Mouse (Mus musculus) G1E (cell line): Measurements from ENCODE around the gene Asb7. TPM values are rescaled to one million over a fixed set of nuclear protein-coding genes. Genes with fewer than 3 reads are reported as not detected.

Experiments used
- ATAC-seq: 2 replicates; pipeline ENCODE4 v1.8.0; 2016; ENCODE audit warnings: mild to moderate bottlenecking; ENCODE audit not compliant: insufficient number of reproducible peaks, poor library complexity, low FRiP score, severe bottlenecking; ENCODE audit errors: extremely low read depth
- DNase-seq: peaks from one replicate; pipeline ENCODE4 v3.0.0; 2012; ENCODE audit warnings: low spot score
- H3K27me3 ChIP-seq: 2 replicates; pipeline ENCODE4 v1.6.1; 2012; ENCODE audit warnings: mild to moderate bottlenecking, low read length, inconsistent platforms; ENCODE audit not compliant: insufficient read depth
- H3K36me3 ChIP-seq: replicated peaks from 2 replicates; pipeline ENCODE3; 2012; ENCODE audit warnings: mild to moderate bottlenecking, inconsistent platforms
- H3K4me1 ChIP-seq: 2 replicates; pipeline ENCODE4 v1.6.1; 2012; ENCODE audit warnings: low read depth, low read length, inconsistent platforms, mixed read lengths; ENCODE audit not compliant: insufficient read depth
- H3K4me3 ChIP-seq: 2 replicates; pipeline ENCODE4 v1.5.1; 2012; ENCODE audit warnings: low read depth, mild to moderate bottlenecking, inconsistent platforms, low read length, moderate library complexity, mixed read lengths
- H3K9me3 ChIP-seq: replicated peaks from 2 replicates; pipeline ENCODE4 v1.6.1; 2012; ENCODE audit warnings: inconsistent platforms
- CTCF ChIP-seq: IDR thresholded peaks from 2 replicates; pipeline ENCODE4 v1.5.1; 2012; ENCODE audit warnings: low read depth, low read length, inconsistent platforms, mixed read lengths
- GATA1 ChIP-seq: IDR thresholded peaks from 2 replicates; pipeline ENCODE4 v1.6.1; 2012; ENCODE audit warnings: borderline replicate concordance, low read length, inconsistent platforms, mixed read lengths
- GATA2 ChIP-seq: IDR thresholded peaks from 2 replicates; pipeline ENCODE4 v1.6.1; 2012; ENCODE audit warnings: low read depth, low read length, inconsistent platforms, borderline replicate concordance
- POLR2AphosphoS5 ChIP-seq: IDR thresholded peaks from 2 replicates; pipeline ENCODE4 v1.6.1; 2012; ENCODE audit warnings: low read depth, low read length, inconsistent platforms; ENCODE audit not compliant: insufficient replicate concordance
- TAL1 ChIP-seq: conservative IDR thresholded peaks from 2 replicates; pipeline ENCODE4 v1.6.1; 2012; ENCODE audit warnings: low read depth, low read length, inconsistent platforms, mixed read lengths
- polyA plus RNA-seq: library from polyadenylated mRNA; stranded (reverse); fragments of >175 nt; gene quantifications from 2 replicates; pipeline ENCODE4 v1.2.3, GENCODE M21; 2012
- total RNA-seq, 2 experiments: library from RNA; stranded (forward) in 1 of 2; stranded (reverse) in 1 of 2; fragments of 200-1000 nt in 1 of 2; fragments of >200 nt in 1 of 2; fragmentation: Nextera tagmentation in 1 of 2; gene quantifications; 2 replicates each; pipeline ENCODE4 v1.2.3; 2014 to 2017

Asb7 gene
- total and polyA plus RNA-seq, 3 experiments = 15.6 to 36.1 (median 34.5) TPM

DNA sequence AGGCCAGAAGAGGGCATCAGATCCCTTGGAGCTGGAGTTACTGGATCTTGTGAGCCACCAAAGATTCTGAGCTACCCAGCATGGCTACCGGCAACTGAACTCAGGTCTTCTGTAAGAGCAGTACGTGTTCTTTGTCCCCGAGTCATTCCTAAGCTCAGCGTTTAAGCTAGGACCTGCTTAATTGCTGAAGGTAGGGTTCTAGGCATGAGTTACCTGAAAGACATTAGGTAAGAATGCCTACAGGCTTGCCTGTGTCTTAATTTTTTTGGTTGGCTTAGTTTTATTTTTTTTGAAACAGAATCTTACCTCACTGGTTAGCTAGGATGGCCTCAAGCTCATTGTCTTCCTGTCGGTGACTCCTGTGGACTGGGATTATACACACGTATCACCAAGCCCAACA, 38.7 kb upstream of the Asb7 start:
- ATAC-seq (no peak), DNase-seq (no peak)
- H3K36me3 ChIP-seq = peaks cover 6% of the 10 kb centered on the region
- H3K9me3 ChIP-seq = peaks cover 3% of the 10 kb centered on the region; the same call in 1 of the 2 replicates
- TF ChIP-seq GATA2 = no peak
- no peak for TF ChIP-seq CTCF
- TF ChIP-seq GATA1 = no peak
- no peak for TF ChIP-seq POLR2AphosphoS5
- no peak for TF ChIP-seq TAL1
- H3K4me3 ChIP-seq = no peak overlapping the region
- no peaks in the 10 kb centered on the region for H3K4me1 ChIP-seq
- H3K27me3 ChIP-seq = no peaks in the 10 kb centered on the region

DNA sequence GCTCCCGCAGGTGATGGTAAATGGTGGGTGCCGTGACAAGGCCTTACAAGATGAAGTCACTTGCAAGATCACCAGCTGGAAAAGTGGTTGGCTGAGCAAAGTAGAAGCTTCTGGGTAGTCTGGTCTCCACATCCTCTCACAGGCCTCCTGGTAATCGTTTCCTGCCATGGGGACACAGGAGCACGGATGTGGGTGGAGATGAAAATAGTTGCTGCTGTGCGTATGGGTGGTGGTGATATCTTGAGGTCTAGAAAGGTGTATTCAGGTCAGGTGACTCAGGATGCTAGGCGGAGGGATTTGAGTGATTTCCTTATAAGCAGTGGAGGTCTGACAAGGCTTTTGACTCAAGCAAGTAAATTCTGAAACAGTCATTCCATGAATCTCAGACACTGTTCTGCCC, 35.6 kb upstream of the Asb7 start:
- ATAC-seq = no peak
- DNase-seq = no peak
- Histone ChIP-seq H3K27me3 (no peaks in the 10 kb centered on the region), H3K4me3 (no peak overlapping the region), H3K4me1 (no peaks in the 10 kb centered on the region), H3K36me3 (peaks cover 6% of the 10 kb centered on the region), H3K9me3 (peaks cover 3% of the 10 kb centered on the region; the same call in 1 of the 2 replicates)
- no peak for TF ChIP-seq GATA1
- TF ChIP-seq CTCF = no peak
- no peak for TF ChIP-seq GATA2
- no peak for TF ChIP-seq POLR2AphosphoS5

DNA sequence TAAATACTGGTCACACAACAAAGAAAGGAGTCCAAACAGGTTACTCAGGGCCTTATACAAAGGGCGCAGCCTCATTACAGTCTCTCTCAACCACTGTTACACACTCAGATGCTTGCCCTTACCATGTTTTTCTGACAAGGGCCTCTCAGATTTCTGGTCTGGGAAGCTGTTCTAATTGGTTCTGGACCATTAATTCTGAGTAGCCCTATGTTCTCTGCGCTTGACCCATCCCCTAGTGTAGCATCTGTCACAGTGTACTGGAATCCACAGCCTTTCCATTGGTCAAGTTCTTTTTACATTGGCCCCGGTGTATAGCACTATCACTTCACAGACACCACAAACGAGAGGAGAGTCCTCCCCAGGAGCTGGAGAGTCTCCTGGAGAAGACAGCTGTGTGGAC, 35.1 kb upstream of the Asb7 start:
- no peak for DNase-seq
- no peak for ATAC-seq
- Histone ChIP-seq H3K27me3 (no peaks in the 10 kb centered on the region), H3K4me3 (no peak overlapping the region), H3K36me3 (peaks cover 6% of the 10 kb centered on the region), H3K4me1 (no peaks in the 10 kb centered on the region), H3K9me3 (peaks cover 3% of the 10 kb centered on the region; the same call in 1 of the 2 replicates)
- no peak for TF ChIP-seq GATA2
- TF ChIP-seq POLR2AphosphoS5 = no peak
- no peak for TF ChIP-seq CTCF
- no peak for TF ChIP-seq TAL1
- TF ChIP-seq GATA1 = no peak

DNA sequence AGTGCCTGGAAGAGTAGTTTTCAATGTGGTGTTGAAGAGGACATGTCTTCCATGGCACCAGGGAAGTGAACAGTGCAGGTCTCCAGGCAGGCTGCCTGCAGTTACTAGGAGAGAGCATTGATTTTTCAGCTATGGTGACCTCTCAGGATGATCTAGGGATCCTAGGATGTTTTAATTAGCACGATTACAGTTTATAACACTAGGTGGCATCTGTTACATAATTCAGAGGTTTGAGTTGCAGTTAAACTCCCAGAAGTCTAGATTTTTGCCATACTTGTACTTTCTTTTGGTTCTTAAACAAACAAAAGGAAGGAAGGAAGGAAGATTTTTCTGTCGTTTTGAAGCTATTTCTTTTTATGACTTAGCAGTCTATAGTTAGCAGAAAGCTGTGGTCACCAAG, 21.8 kb upstream of the Asb7 start:
- H3K36me3 ChIP-seq = peaks cover 73% of the 10 kb centered on the region
- H3K27me3 ChIP-seq = no peaks in the 10 kb centered on the region
- H3K9me3 ChIP-seq = no peaks in the 10 kb centered on the region
- ATAC-seq = no peak
- H3K4me3 ChIP-seq = no peak overlapping the region
- DNase-seq = no peak
- no peaks in the 10 kb centered on the region for H3K4me1 ChIP-seq
- TF ChIP-seq POLR2AphosphoS5 (no peak), GATA2 (no peak), GATA1 (no peak), TAL1 (no peak), CTCF (no peak)

DNA sequence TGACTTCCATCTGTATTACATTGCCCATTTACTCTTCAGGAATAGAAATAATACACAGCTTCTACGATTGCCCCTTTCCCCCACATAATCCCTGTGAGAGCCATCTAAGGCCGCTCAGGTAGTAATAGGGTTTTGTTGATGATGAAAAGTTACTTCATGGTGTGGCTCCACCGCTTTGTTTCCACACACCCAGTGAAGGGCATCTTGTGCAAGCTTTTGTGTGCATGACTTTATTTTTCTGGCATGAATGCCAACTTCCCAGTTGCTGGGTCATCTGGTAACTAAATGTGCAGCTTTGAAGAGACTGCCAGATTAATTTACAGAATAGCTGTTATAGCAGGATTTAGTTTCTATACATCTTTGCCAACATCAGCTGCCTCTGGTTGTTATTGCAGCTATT, 15.2 kb upstream of the Asb7 start:
- TF ChIP-seq GATA2 (no peak), GATA1 (no peak), CTCF (no peak), TAL1 (no peak), POLR2AphosphoS5 (no peak)
- H3K36me3 ChIP-seq = peaks cover 73% of the 10 kb centered on the region
- no peak for ATAC-seq
- H3K4me3 ChIP-seq = no peak overlapping the region
- H3K4me1 ChIP-seq = no peaks in the 10 kb centered on the region
- no peaks in the 10 kb centered on the region for H3K9me3 ChIP-seq
- H3K27me3 ChIP-seq = no peaks in the 10 kb centered on the region
- DNase-seq = no peak

DNA sequence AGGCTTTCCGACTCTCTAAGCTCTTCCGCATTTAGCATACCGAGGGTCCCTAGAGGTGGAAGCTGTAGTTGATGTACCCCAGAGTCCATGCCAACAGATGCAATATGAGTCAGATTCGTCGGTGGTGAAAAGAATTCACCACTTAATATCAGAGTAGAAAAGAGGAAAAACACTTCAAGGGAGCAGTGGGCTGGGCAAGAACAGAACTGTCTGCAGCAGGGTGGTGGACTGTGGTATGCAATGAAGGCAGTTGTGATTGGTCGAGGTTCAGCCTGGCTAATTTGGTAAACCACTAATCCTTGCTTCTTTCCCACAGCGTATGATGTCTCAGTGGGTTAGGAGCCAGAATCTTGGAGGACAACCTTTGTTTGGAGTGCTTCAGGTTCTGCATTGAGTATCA, 13.3 kb upstream of the Asb7 start:
- ATAC-seq (no peak), DNase-seq (no peak)
- no peaks in the 10 kb centered on the region for H3K4me1 ChIP-seq
- H3K36me3 ChIP-seq = peaks cover 77% of the 10 kb centered on the region
- H3K9me3 ChIP-seq = no peaks in the 10 kb centered on the region
- H3K4me3 ChIP-seq = no peak overlapping the region
- H3K27me3 ChIP-seq = no peaks in the 10 kb centered on the region
- TF ChIP-seq TAL1 (no peak), GATA1 (no peak), GATA2 (no peak), POLR2AphosphoS5 (no peak), CTCF (no peak)
